Mouse (Mus musculus): ENCODE measurements around the gene Nbea.
"Not testable (repeated sequence)": the region's sequence is repeated elsewhere in the genome, so short reads cannot be mapped to it uniquely, and the experiment has no call there.

Gene Nbea

GRCm38 (mm10) chr3:56034596-56034995 is 148.9 kb downstream of the Nbea start:
- no peak for DNase-seq (ENCODE audit: low spot score in 2 of 2)

GRCm38 (mm10) chr3:56018494-56018893 is 165.0 kb downstream of the Nbea start:
- no peak for DNase-seq (ENCODE audit: low spot score in 2 of 2)

GRCm38 (mm10) chr3:56011132-56011531 is 172.4 kb downstream of the Nbea start:
- no peak for DNase-seq (ENCODE audit: low spot score in 2 of 2)

GRCm38 (mm10) chr3:56007991-56008390 is 175.5 kb downstream of the Nbea start:
- DNase-seq (ENCODE audit: low spot score in 2 of 2), result peak; percentile 47 to 53

- DNase-seq (ENCODE audit: low spot score in 2 of 2), result no peak
Measured at GRCm38 (mm10) chr3:56000259-56000658, 183.2 kb downstream of the Nbea start.

GRCm38 (mm10) chr3:55978361-55978760 is 205.1 kb downstream of the Nbea start:
- no peak for DNase-seq (ENCODE audit: low spot score in 2 of 2)

GRCm38 (mm10) chr3:55976986-55977385 is 206.5 kb downstream of the Nbea start:
- not testable (repeated sequence) for DNase-seq (ENCODE audit: low spot score in 2 of 2)

GRCm38 (mm10) chr3:55965723-55966156 is 217.8 kb downstream of the Nbea start:
- no peak for DNase-seq (ENCODE audit: low spot score in 2 of 2)

GRCm38 (mm10) chr3:55963032-55963431 is 220.5 kb downstream of the Nbea start:
- DNase-seq (ENCODE audit: low spot score in 2 of 2), result no peak

- no peak for DNase-seq (ENCODE audit: low spot score in 2 of 2)
Measured at GRCm38 (mm10) chr3:55949994-55950393, 233.5 kb downstream of the Nbea start.

GRCm38 (mm10) chr3:55949148-55949547 is 234.4 kb downstream of the Nbea start:
- DNase-seq (ENCODE audit: low spot score in 2 of 2), result no peak

GRCm38 (mm10) chr3:55927343-55927742 is 256.2 kb downstream of the Nbea start:
- no peak for DNase-seq (ENCODE audit: low spot score in 2 of 2)

- DNase-seq (ENCODE audit: low spot score in 2 of 2), result no peak
Measured at GRCm38 (mm10) chr3:55909290-55909689, 274.2 kb downstream of the Nbea start.

- no peak for DNase-seq (ENCODE audit: low spot score in 2 of 2)
Measured at GRCm38 (mm10) chr3:55890574-55890973, 292.9 kb downstream of the Nbea start.

- no peak for DNase-seq (ENCODE audit: low spot score in 2 of 2)
Measured at GRCm38 (mm10) chr3:55889227-55889626, 294.3 kb downstream of the Nbea start.

GRCm38 (mm10) chr3:55887829-55888210 is 295.7 kb downstream of the Nbea start:
- DNase-seq (ENCODE audit: low spot score in 2 of 2), result no peak

GRCm38 (mm10) chr3:55887193-55887828 is 296.2 kb downstream of the Nbea start:
- DNase-seq (ENCODE audit: low spot score in 2 of 2), result no peak

GRCm38 (mm10) chr3:55872944-55873924 is 310.3 kb downstream of the Nbea start:
- no peak for DNase-seq (ENCODE audit: low spot score in 2 of 2)

GRCm38 (mm10) chr3:55852488-55852887 is 331.0 kb downstream of the Nbea start:
- no peak for DNase-seq (ENCODE audit: low spot score in 2 of 2)

GRCm38 (mm10) chr3:55847115-55847514 is 336.4 kb downstream of the Nbea start:
- no peak for DNase-seq (ENCODE audit: low spot score in 2 of 2)

GRCm38 (mm10) chr3:55837188-55837587 is 346.3 kb downstream of the Nbea start:
- no peak for DNase-seq (ENCODE audit: low spot score in 2 of 2)

- no peak for DNase-seq (ENCODE audit: low spot score in 2 of 2)
Measured at GRCm38 (mm10) chr3:55835207-55835606, 348.3 kb downstream of the Nbea start.

GRCm38 (mm10) chr3:55830226-55830625 is 353.3 kb downstream of the Nbea start:
- no peak for DNase-seq (ENCODE audit: low spot score in 2 of 2)

Data from right cerebral cortex, adult 2 months (tissue).